Mouse (Mus musculus) left cerebral cortex, adult 8-10 months (tissue): ENCODE measurements around the gene Ptbp1. TPM values are rescaled to one million over a fixed set of nuclear protein-coding genes. Genes with fewer than 3 reads are reported as not detected.

Experiments used
- microRNA-seq, 2 experiments: library from miRNA; unstranded; fragments of <30 nt; microRNA quantifications; one replicate each; pipeline ENCODE4 v1.2.0; 2022
- total RNA-seq, 4 experiments: library from RNA; stranded (reverse); gene quantifications; 2 replicates each; pipeline ENCODE4 v1.2.4; 2022

Gene Ptbp1
- total RNA-seq, 4 experiments from 2014 or later: 59.3 to 67.3 (median 63.6) TPM

Small RNA genes lying within 50 kb of the gene (microRNA-seq; reads per million reads assigned to microRNA genes)
- 0 reads per million in 2 experiments for gene Mir6910

Other genes with a start within 250 kb of the Ptbp1 start
- 10 to 100 TPM; 16.1 to 18.6 (median 17.1) TPM for gene C2cd4c, start 240.4 kb upstream of the Ptbp1 start, total RNA-seq
- gene Shc2, start 216.5 kb upstream of the Ptbp1 start, total RNA-seq: 10 to 100 TPM; 40.2 to 48.4 (median 43.4) TPM
- under 1 TPM; 0.42 to 0.70 (median 0.47) TPM for gene Odf3l2, start 208.7 kb upstream of the Ptbp1 start, total RNA-seq
- under 1 TPM in 1 of 4 experiments, not detected in 3; 0.35 TPM for gene Madcam1, start 189.9 kb upstream of the Ptbp1 start, total RNA-seq
- gene Tpgs1, start 185.1 kb upstream of the Ptbp1 start, total RNA-seq: 10 to 100 TPM; 65.1 to 74.5 (median 69.8) TPM
- gene Cdc34, start 172.2 kb upstream of the Ptbp1 start, total RNA-seq: 10 to 100 TPM; 65.7 to 72.5 (median 70.4) TPM
- 1 to 10 TPM; 2.2 to 3.6 (median 3.2) TPM for gene Gzmm, start 165.4 kb upstream of the Ptbp1 start, total RNA-seq
- 100 to 1,000 TPM; 545 to 609 (median 570) TPM for gene Bsg, start 149.9 kb upstream of the Ptbp1 start, total RNA-seq
- gene Hcn2, start 137.8 kb upstream of the Ptbp1 start, total RNA-seq: 100 to 1,000 TPM; 162 to 182 (median 166) TPM
- 10 to 100 TPM; 47.9 to 56.7 (median 51.6) TPM for gene Polrmt, start 107.8 kb upstream of the Ptbp1 start, total RNA-seq
- 1 to 10 TPM; 4.7 to 5.9 (median 5.8) TPM for gene Fgf22, start 99.4 kb upstream of the Ptbp1 start, total RNA-seq
- 10 to 100 TPM; 76.8 to 92.1 (median 86.8) TPM for gene Rnf126, start 87.5 kb upstream of the Ptbp1 start, total RNA-seq
- gene Fstl3, start 77.2 kb upstream of the Ptbp1 start, total RNA-seq: 1 to 10 TPM; 2.5 to 3.6 (median 2.7) TPM
- under 1 TPM; 0.14 to 0.63 (median 0.39) TPM for gene Prss57, start 63.5 kb upstream of the Ptbp1 start, total RNA-seq
- gene Palm, start 60.9 kb upstream of the Ptbp1 start, total RNA-seq: 100 to 1,000 TPM; 265 to 281 (median 267) TPM
- gene Misp, start 33.4 kb upstream of the Ptbp1 start, total RNA-seq: under 1 TPM; 0.32 to 0.89 (median 0.54) TPM
- gene Prtn3, start 20.0 kb downstream of the Ptbp1 start, total RNA-seq: 1 to 10 TPM; 2.4 to 3.2 (median 2.7) TPM
- gene Plppr3, start 20.2 kb downstream of the Ptbp1 start, total RNA-seq: 10 to 100 TPM; 49.7 to 56.0 (median 52.7) TPM
- gene Elane, start 31.8 kb downstream of the Ptbp1 start, total RNA-seq: not detected
- gene Cfd, start 36.4 kb downstream of the Ptbp1 start, total RNA-seq: not detected
- gene Med16, start 54.5 kb downstream of the Ptbp1 start, total RNA-seq: 10 to 100 TPM; 51.9 to 68.0 (median 61.4) TPM
- not detected for gene Gm26602, start 56.4 kb downstream of the Ptbp1 start, total RNA-seq
- gene Kiss1r, start 62.5 kb downstream of the Ptbp1 start, total RNA-seq: 1 to 10 TPM; 5.8 to 8.3 (median 6.4) TPM
- gene R3hdm4, start 66.8 kb downstream of the Ptbp1 start, total RNA-seq: 100 to 1,000 TPM; 312 to 357 (median 346) TPM
- 1 to 10 TPM; 5.0 to 7.8 (median 7.5) TPM for gene Arid3a, start 72.6 kb downstream of the Ptbp1 start, total RNA-seq
- 10 to 100 TPM; 38.5 to 48.2 (median 44.6) TPM for gene Wdr18, start 105.7 kb downstream of the Ptbp1 start, total RNA-seq
- under 1 TPM; 0.23 to 0.30 (median 0.24) TPM for gene Grin3b, start 116.3 kb downstream of the Ptbp1 start, total RNA-seq
- gene Tmem259, start 129.9 kb downstream of the Ptbp1 start, total RNA-seq: 100 to 1,000 TPM; 105 to 117 (median 113) TPM
- 1 to 10 TPM; 5.4 to 6.7 (median 6.3) TPM for gene Cnn2, start 134.2 kb downstream of the Ptbp1 start, total RNA-seq
- gene Abca7, start 142.1 kb downstream of the Ptbp1 start, total RNA-seq: 10 to 100 TPM; 11.0 to 12.3 (median 12.0) TPM
- 1 to 10 TPM; 3.6 to 9.6 (median 6.0) TPM for gene Arhgap45, start 162.2 kb downstream of the Ptbp1 start, total RNA-seq
- gene Polr2e, start 185.4 kb downstream of the Ptbp1 start, total RNA-seq: 10 to 100 TPM; 64.7 to 80.4 (median 72.9) TPM
- 100 to 1,000 TPM; 472 to 551 (median 538) TPM for gene Gpx4, start 192.7 kb downstream of the Ptbp1 start, total RNA-seq